Mouse (Mus musculus): ENCODE measurements at regions not wholly inside any gene's neighbourhood (a gene's known extent, or its start where the extent isn't known, plus 50 kb on each side); places are given as distances from the start of the nearest gene placed in this dataset.

GRCm38 (mm10) chr2:19086167-19086566 lies 88.0 kb downstream of the 4930426L09Rik start:
- Histone ChIP-seq H3K4me3 (no peak overlapping the region), H3K27me3 (replicated peaks) (no peaks in the 10 kb centered on the region), H3K4me1 (replicated peaks) (no peaks in the 10 kb centered on the region), H3K27ac (ENCODE audit: poor library complexity, severe bottlenecking) (no peak overlapping the region), H3K9me3 (replicated peaks) (0 out of 2 replicates have a peak, but pooled peaks cover 5% of the 10 kb centered on the region), H3K36me3 (no peaks in the 10 kb centered on the region), H3K9ac (no peak overlapping the region), H3K4me2 (no peak overlapping the region)
- no peak for ATAC-seq (ENCODE audit: insufficient number of reproducible peaks, low FRiP score)
- 50% methylated on average over 2 of the region's 2 CpGs for WGBS

- Histone ChIP-seq H3K27me3 (replicated peaks) (no peaks in the 10 kb centered on the region), H3K4me3 (no peak overlapping the region), H3K9ac (no peak overlapping the region), H3K4me1 (replicated peaks) (no peaks in the 10 kb centered on the region), H3K36me3 (no peaks in the 10 kb centered on the region), H3K4me2 (no peak overlapping the region), H3K27ac (ENCODE audit: poor library complexity, severe bottlenecking) (no peak overlapping the region), H3K9me3 (replicated peaks) (0 out of 2 replicates have a peak, but pooled peaks cover 5% of the 10 kb centered on the region)
- 84% methylated on average over 6 of the region's 6 CpGs for WGBS
- ATAC-seq (ENCODE audit: insufficient number of reproducible peaks, low FRiP score) = no peak
These were observed 88.5 kb downstream of the 4930426L09Rik start for GRCm38 (mm10) chr2:19086621-19087020.

GRCm38 (mm10) chr2:19099384-19099783 lies 99.7 kb upstream of the Armc3 start:
- no peaks in the 10 kb centered on the region for H3K4me1 ChIP-seq (replicated peaks)
- no peaks in the 10 kb centered on the region for H3K9me3 ChIP-seq (replicated peaks)
- H3K9ac ChIP-seq = no peak overlapping the region
- no peaks in the 10 kb centered on the region for H3K36me3 ChIP-seq
- H3K4me3 ChIP-seq = no peak overlapping the region
- H3K4me2 ChIP-seq = no peak overlapping the region
- no peak for ATAC-seq (ENCODE audit: insufficient number of reproducible peaks, low FRiP score)
- H3K27me3 ChIP-seq (replicated peaks) = no peaks in the 10 kb centered on the region
- no peak overlapping the region for H3K27ac ChIP-seq (ENCODE audit: poor library complexity, severe bottlenecking)
- 86% methylated on average over 2 of the region's 2 CpGs for WGBS

GRCm38 (mm10) chr2:19108753-19109152 lies 90.3 kb upstream of the Armc3 start:
- H3K4me3 ChIP-seq = no peak overlapping the region
- H3K9ac ChIP-seq = no peak overlapping the region
- H3K27ac ChIP-seq (ENCODE audit: poor library complexity, severe bottlenecking) = no peak overlapping the region
- H3K9me3 ChIP-seq (replicated peaks) = no peaks in the 10 kb centered on the region
- H3K4me1 ChIP-seq (replicated peaks) = no peaks in the 10 kb centered on the region
- H3K4me2 ChIP-seq = no peak overlapping the region
- ATAC-seq (ENCODE audit: insufficient number of reproducible peaks, low FRiP score) = no peak
- no peaks in the 10 kb centered on the region for H3K27me3 ChIP-seq (replicated peaks)
- no peaks in the 10 kb centered on the region for H3K36me3 ChIP-seq

GRCm38 (mm10) chr2:19119871-19120270 lies 79.2 kb upstream of the Armc3 start:
- Histone ChIP-seq H3K4me3 (no peak overlapping the region), H3K27me3 (replicated peaks) (no peaks in the 10 kb centered on the region), H3K9me3 (replicated peaks) (no peaks in the 10 kb centered on the region), H3K36me3 (no peaks in the 10 kb centered on the region), H3K4me2 (no peak overlapping the region), H3K9ac (no peak overlapping the region), H3K27ac (ENCODE audit: poor library complexity, severe bottlenecking) (no peak overlapping the region), H3K4me1 (replicated peaks) (peaks cover 3% of the 10 kb centered on the region; the same call in 1 of the 2 replicates)
- ATAC-seq (ENCODE audit: insufficient number of reproducible peaks, low FRiP score) = no peak
- 84% methylated on average over 1 of the region's 1 CpGs for WGBS

GRCm38 (mm10) chr2:19132864-19133263 lies 66.2 kb upstream of the Armc3 start:
- no peak overlapping the region for H3K9ac ChIP-seq
- no peak for ATAC-seq (ENCODE audit: insufficient number of reproducible peaks, low FRiP score)
- no peaks in the 10 kb centered on the region for H3K4me1 ChIP-seq (replicated peaks)
- no peak overlapping the region for H3K27ac ChIP-seq (ENCODE audit: poor library complexity, severe bottlenecking)
- H3K9me3 ChIP-seq (replicated peaks) = 0 out of 2 replicates have a peak, but pooled peaks cover 3% of the 10 kb centered on the region
- H3K4me3 ChIP-seq = no peak overlapping the region
- H3K36me3 ChIP-seq = no peaks in the 10 kb centered on the region
- 74% methylated on average over 6 of the region's 6 CpGs for WGBS
- no peak overlapping the region for H3K4me2 ChIP-seq
- no peaks in the 10 kb centered on the region for H3K27me3 ChIP-seq (replicated peaks)

GRCm38 (mm10) chr2:19142586-19142985 lies 56.5 kb upstream of the Armc3 start:
- no peak overlapping the region for H3K9ac ChIP-seq
- H3K4me2 ChIP-seq = no peak overlapping the region
- H3K27me3 ChIP-seq (replicated peaks) = no peaks in the 10 kb centered on the region
- H3K36me3 ChIP-seq = no peaks in the 10 kb centered on the region
- H3K9me3 ChIP-seq (replicated peaks) = no peaks in the 10 kb centered on the region
- H3K4me3 ChIP-seq = no peak overlapping the region
- WGBS = 17% methylated on average over 2 of the region's 2 CpGs
- peaks cover 22% of the 10 kb centered on the region for H3K4me1 ChIP-seq (replicated peaks)
- ATAC-seq (ENCODE audit: insufficient number of reproducible peaks, low FRiP score) = no peak
- H3K27ac ChIP-seq (ENCODE audit: poor library complexity, severe bottlenecking) = no peak overlapping the region

- 0 out of 2 replicates have a peak overlapping the region, but pooled peaks have one; percentile 6 for H3K4me2 ChIP-seq
- H3K4me3 ChIP-seq = no peak overlapping the region
- H3K9me3 ChIP-seq (replicated peaks) = no peaks in the 10 kb centered on the region
- WGBS = 59% methylated on average over 3 of the region's 3 CpGs
- no peaks in the 10 kb centered on the region for H3K36me3 ChIP-seq
- peak overlapping the region; percentile 36 for H3K27ac ChIP-seq (ENCODE audit: poor library complexity, severe bottlenecking)
- H3K27me3 ChIP-seq (replicated peaks) = no peaks in the 10 kb centered on the region
- no peak overlapping the region for H3K9ac ChIP-seq
- H3K4me1 ChIP-seq (replicated peaks) = peaks cover 28% of the 10 kb centered on the region
- ATAC-seq (ENCODE audit: insufficient number of reproducible peaks, low FRiP score) = no peak
These were observed 53.7 kb upstream of the Armc3 start for GRCm38 (mm10) chr2:19145412-19145811.

GRCm38 (mm10) chr2:19145881-19146280 lies 53.2 kb upstream of the Armc3 start:
- Histone ChIP-seq H3K4me2 (0 out of 2 replicates have a peak overlapping the region, but pooled peaks have one; percentile 6), H3K36me3 (no peaks in the 10 kb centered on the region), H3K27ac (ENCODE audit: poor library complexity, severe bottlenecking) (peak overlapping the region; percentile 36), H3K27me3 (replicated peaks) (no peaks in the 10 kb centered on the region), H3K9ac (no peak overlapping the region), H3K9me3 (replicated peaks) (no peaks in the 10 kb centered on the region), H3K4me3 (no peak overlapping the region), H3K4me1 (replicated peaks) (peaks cover 28% of the 10 kb centered on the region)
- 36% methylated on average over 2 of the region's 2 CpGs for WGBS
- ATAC-seq (ENCODE audit: insufficient number of reproducible peaks, low FRiP score) = no peak

- ATAC-seq (ENCODE audit: insufficient number of reproducible peaks, low FRiP score) = no peak
- WGBS = 26% methylated on average over 6 of the region's 6 CpGs
- H3K4me3 ChIP-seq = no peak overlapping the region
- peak overlapping the region; percentile 26; the same call in 1 of the 2 replicates for H3K4me2 ChIP-seq
- no peaks in the 10 kb centered on the region for H3K27me3 ChIP-seq (replicated peaks)
- H3K9ac ChIP-seq = no peak overlapping the region
- peaks cover 28% of the 10 kb centered on the region for H3K4me1 ChIP-seq (replicated peaks)
- H3K27ac ChIP-seq (ENCODE audit: poor library complexity, severe bottlenecking) = no peak overlapping the region; the same call in 1 of the 2 replicates
- no peaks in the 10 kb centered on the region for H3K9me3 ChIP-seq (replicated peaks)
- H3K36me3 ChIP-seq = no peaks in the 10 kb centered on the region
These were observed 52.8 kb upstream of the Armc3 start for GRCm38 (mm10) chr2:19146289-19146688.

- Histone ChIP-seq H3K36me3 (no peaks in the 10 kb centered on the region), H3K4me2 (no peak overlapping the region), H3K27ac (ENCODE audit: poor library complexity, severe bottlenecking) (no peak overlapping the region), H3K4me1 (replicated peaks) (peaks cover 25% of the 10 kb centered on the region), H3K9me3 (replicated peaks) (no peaks in the 10 kb centered on the region), H3K4me3 (no peak overlapping the region), H3K9ac (no peak overlapping the region), H3K27me3 (replicated peaks) (no peaks in the 10 kb centered on the region)
- 46% methylated on average over 5 of the region's 5 CpGs for WGBS
- no peak for ATAC-seq (ENCODE audit: insufficient number of reproducible peaks, low FRiP score)
These were observed 50.3 kb upstream of the Armc3 start for GRCm38 (mm10) chr2:19148812-19149211.
